In genomic region chr14:72885824-72886223, GRCm38 (mm10) we compare ENCODE assay signal across 26 mouse cellular contexts.
"Had no signal": no experiment of that assay in that cellular context is flagged by ENCODE, and none has a peak within 500 bp of the region (broad histone marks: within the 10 kb centered on the region; RNA-seq: fewer than 3 reads in every experiment).

No protein-coding gene starts in this region.

- H3K27me3 ChIP-seq: heart, embryonic 13.5 days; heart, embryonic 15.5 days; intestine, embryonic 15.5 days; kidney, embryonic 15.5 days; limb, embryonic 13.5 days; limb, embryonic 15.5 days; liver, embryonic 12.5 days had no signal

- ATAC-seq: hindbrain, embryonic 16.5 days; inflammation-experienced regulatory T-cells, adult 6 months; intestine, embryonic 15.5 days; intestine, postnatal 0 days; liver, embryonic 12.5 days had no signal

- H3K9ac ChIP-seq: heart, embryonic 13.5 days; heart, embryonic 15.5 days; hindbrain, embryonic 14.5 days; intestine, embryonic 15.5 days; kidney, embryonic 15.5 days; limb, embryonic 13.5 days; limb, embryonic 15.5 days; liver, embryonic 12.5 days had no signal

- DNase-seq: gastrocnemius, postnatal 14 days; gastrocnemius, postnatal 36 days; heart, adult 11 months; heart, adult 2 months; heart, postnatal 14 days; heart, postnatal 36 days; kidney, adult 18-20 months; kidney, adult 9 months; kidney, postnatal 14 days; kidney, postnatal 36 days; layer of hippocampus, adult 9-11 months; layer of hippocampus, postnatal 36 days; left cerebral cortex, postnatal 4 days had no signal

- H3K9me3 ChIP-seq: heart, embryonic 13.5 days; heart, embryonic 15.5 days; intestine, embryonic 15.5 days; kidney, embryonic 15.5 days; limb, embryonic 13.5 days; limb, embryonic 15.5 days; liver, embryonic 12.5 days had no signal

- H3K36me3 ChIP-seq: heart, embryonic 13.5 days; heart, embryonic 15.5 days; intestine, embryonic 15.5 days; kidney, embryonic 15.5 days; limb, embryonic 13.5 days; limb, embryonic 15.5 days; liver, embryonic 12.5 days had no signal

- H3K4me2 ChIP-seq: heart, embryonic 11.5 days; heart, embryonic 13.5 days; heart, embryonic 15.5 days; hindbrain, embryonic 14.5 days; intestine, embryonic 15.5 days; kidney, embryonic 15.5 days; limb, embryonic 13.5 days; limb, embryonic 15.5 days; liver, embryonic 12.5 days had no signal

- H3K27ac ChIP-seq: hindbrain, embryonic 14.5 days; intestine, embryonic 15.5 days; kidney, postnatal 0 days; limb, embryonic 13.5 days; limb, embryonic 15.5 days; liver, embryonic 12.5 days had no signal

- H3K4me1 ChIP-seq: intestine, embryonic 15.5 days; limb, embryonic 13.5 days; limb, embryonic 15.5 days; liver, embryonic 12.5 days had no signal

- H3K4me3 ChIP-seq: heart, adult 2 months; heart, embryonic 13.5 days; heart, embryonic 15.5 days; intestine, embryonic 15.5 days; kidney, embryonic 15.5 days; limb, embryonic 13.5 days; limb, embryonic 15.5 days; liver, embryonic 12.5 days had no signal
